Mouse (Mus musculus): ENCODE results near the gene Cluh.

DNA sequence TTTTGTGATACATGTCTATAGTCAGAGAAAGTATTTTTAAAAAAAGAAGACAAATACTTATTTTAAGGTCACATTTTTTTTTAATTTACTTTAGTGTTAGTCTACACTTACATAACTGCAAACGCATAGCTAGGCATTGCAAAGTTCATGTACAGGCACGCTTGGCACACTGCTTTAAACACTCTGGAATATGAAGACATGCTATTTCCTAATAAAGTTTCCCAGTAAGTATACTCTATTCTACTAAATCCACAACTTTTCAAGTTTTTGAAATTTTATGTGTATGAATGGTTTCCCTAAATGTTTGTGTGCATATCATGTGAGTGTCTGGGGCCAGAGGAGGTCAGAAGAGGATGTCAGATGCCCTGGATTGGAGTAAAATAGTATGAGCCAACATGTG is 54.8 kb downstream of the Cluh start:
- TF ChIP-seq POLR2A (IDR thresholded peaks at IDR 0.05; ENCODE audit: insufficient read depth, low read depth, low read length) = no peak
- no peak for TF ChIP-seq CTCF (IDR thresholded peaks at IDR 0.05; ENCODE audit: insufficient read depth, low read depth, low read length)

All from olfactory bulb, adult 2 months (tissue).